Mouse (Mus musculus) spleen, adult 2 months (tissue): Measurements from ENCODE around the gene Phldb2.

Experiments
- CTCF ChIP-seq: fragments of 200-500 bp; IDR thresholded peaks from 2 replicates; pipeline ENCODE4 v1.5.1; 2011; ENCODE audit warnings: mild to moderate bottlenecking, inconsistent platforms; ENCODE audit not compliant: insufficient read depth, insufficient read length, insufficient replicate concordance; ENCODE audit errors: extremely low read depth
- POLR2A ChIP-seq: fragments of 200-500 bp; IDR thresholded peaks from 2 replicates; pipeline ENCODE4 v1.6.1; 2011; ENCODE audit warnings: low read depth, low read length, inconsistent platforms

DNA sequence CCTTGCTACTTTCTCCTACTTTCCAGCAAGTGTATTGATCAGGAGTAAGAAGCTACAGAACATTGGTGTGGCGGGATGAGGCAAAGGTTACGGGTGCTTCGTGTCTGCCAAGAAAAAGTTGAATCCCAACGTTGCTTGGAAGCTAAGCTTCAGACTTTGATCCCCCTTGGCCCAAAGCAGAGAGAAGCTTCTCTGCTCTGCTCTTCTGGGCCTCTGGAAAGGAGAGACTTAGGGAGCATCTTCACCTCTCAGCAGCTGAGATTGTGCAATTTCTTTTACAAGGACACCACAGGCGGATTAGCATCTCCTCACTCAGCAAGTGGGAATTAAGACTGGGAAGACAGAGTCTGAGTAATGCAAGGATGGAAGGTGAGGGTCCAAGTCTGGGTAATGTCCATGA, 26.5 kb downstream of the Phldb2 start:
- no peak for TF ChIP-seq POLR2A
- no peak for TF ChIP-seq CTCF
